18 mouse cellular contexts compared by ENCODE assay signal in the genomic region with DNA sequence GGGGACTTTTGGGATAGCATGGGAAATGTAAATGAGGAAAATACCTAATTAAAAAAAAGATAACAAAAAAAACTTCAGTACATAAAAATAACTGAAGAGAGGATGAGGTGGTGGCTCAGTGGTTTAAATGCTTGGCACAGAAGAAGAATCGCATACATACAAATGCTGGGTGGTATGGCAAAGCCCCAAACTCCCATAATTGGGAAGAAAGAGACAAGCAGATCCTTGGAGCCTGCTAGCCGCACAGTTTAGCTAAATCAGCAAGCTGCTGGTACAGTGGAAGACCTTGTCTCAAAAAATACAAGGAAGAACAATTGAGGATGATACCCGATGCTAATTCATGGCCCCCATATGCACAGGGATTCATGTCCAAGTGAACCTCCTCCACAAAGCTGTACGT.
A peak's percentile ranks its signal among the peaks of the same experiment; 100 is the strongest.
DNase-seq lines count a peak whose midpoint lies in the region; ATAC-seq and TF ChIP-seq lines count a peak whose summit lies in the region.
"Had no signal": no experiment of that assay in that cellular context is flagged by ENCODE, and none has a peak within 500 bp of the region (broad histone marks: within the 10 kb centered on the region; RNA-seq: fewer than 3 reads in every experiment).

No protein-coding gene starts in this region.

- H3K27ac ChIP-seq in forebrain, embryonic 16.5 days (ENCODE audit: low read length), result no peak overlapping the region
- H3K27ac ChIP-seq in forebrain, embryonic 13.5 days, result no peak overlapping the region
- H3K27ac ChIP-seq: embryonic facial prominence, embryonic 10.5 days; embryonic facial prominence, embryonic 12.5 days had no signal

- no peak for DNase-seq in frontal cortex, postnatal 10 days (ENCODE audit: low spot score in 2 of 2)
- peak; percentile 21 for DNase-seq in brain, adult 2 months (ENCODE audit: low read depth, low spot score)
- DNase-seq in brain, embryonic 14.5 days (ENCODE audit: low read depth), result peak; percentile 35
- DNase-seq in cerebellum, postnatal 4 days (ENCODE audit: low spot score in 2 of 2), result no peak
- DNase-seq: adrenal gland, adult 2 months; adrenal gland, postnatal 10 days; adrenal gland, postnatal 25 days; cerebellum, adult 11 months; cerebellum, adult 18-20 months; cerebellum, adult 8-10 months; cerebellum, adult 9-11 months; cerebellum, postnatal 14 days; cerebellum, postnatal 36 days had no signal

- H3K4me2 ChIP-seq in forebrain, embryonic 16.5 days (ENCODE audit: low read length), result no peak overlapping the region
- H3K4me2 ChIP-seq in forebrain, embryonic 13.5 days, result no peak overlapping the region
- H3K4me2 ChIP-seq: embryonic facial prominence, embryonic 12.5 days had no signal

- 81% methylated on average over 4 of the region's 4 CpGs for WGBS in forebrain, embryonic 16.5 days
- 87% methylated on average over 4 of the region's 4 CpGs for WGBS in forebrain, embryonic 13.5 days

- no peaks in the 10 kb centered on the region for H3K4me1 ChIP-seq in forebrain, embryonic 16.5 days (replicated peaks; ENCODE audit: control insufficient read depth, insufficient read depth, low read length)
- no peaks in the 10 kb centered on the region for H3K4me1 ChIP-seq in forebrain, embryonic 13.5 days
- H3K4me1 ChIP-seq: embryonic facial prominence, embryonic 10.5 days; embryonic facial prominence, embryonic 12.5 days had no signal

- no peaks in the 10 kb centered on the region for H3K27me3 ChIP-seq in forebrain, embryonic 16.5 days (replicated peaks; ENCODE audit: control insufficient read depth, insufficient read depth, low read length)
- H3K27me3 ChIP-seq in forebrain, embryonic 13.5 days, result no peaks in the 10 kb centered on the region
- H3K27me3 ChIP-seq: embryonic facial prominence, embryonic 12.5 days had no signal

- TF ChIP-seq POLR2A in brain, embryonic 14.5 days (IDR thresholded peaks at IDR 0.05; ENCODE audit: borderline replicate concordance, extremely low read depth, insufficient read depth, insufficient read length, poor library complexity, severe bottlenecking), result no peak

- ATAC-seq in forebrain, embryonic 16.5 days, result peak; percentile 43
- ATAC-seq in forebrain, embryonic 13.5 days, result no peak
- peak; percentile 52; the same call in 1 of the 2 replicates for ATAC-seq in frontal cortex, adult (ENCODE audit: low TSS enrichment)

- H3K9ac ChIP-seq in forebrain, embryonic 16.5 days (replicated peaks; ENCODE audit: low read depth, low read length), result no peak overlapping the region
- H3K9ac ChIP-seq in forebrain, embryonic 13.5 days, result no peak overlapping the region
- H3K9ac ChIP-seq: embryonic facial prominence, embryonic 12.5 days had no signal

- H3K4me3 ChIP-seq in forebrain, embryonic 16.5 days (replicated peaks; ENCODE audit: low read length), result no peak overlapping the region
- no peak overlapping the region for H3K4me3 ChIP-seq in forebrain, embryonic 13.5 days
- H3K4me3 ChIP-seq: embryonic facial prominence, embryonic 10.5 days; embryonic facial prominence, embryonic 12.5 days had no signal

- H3K9me3 ChIP-seq in forebrain, embryonic 16.5 days (ENCODE audit: control insufficient read depth, low read length), result no peaks in the 10 kb centered on the region
- H3K9me3 ChIP-seq in forebrain, embryonic 13.5 days (replicated peaks), result no peaks in the 10 kb centered on the region
- H3K9me3 ChIP-seq: embryonic facial prominence, embryonic 10.5 days; embryonic facial prominence, embryonic 12.5 days had no signal

- no peak for TF ChIP-seq CTCF in brain, embryonic 14.5 days (IDR thresholded peaks at IDR 0.05; ENCODE audit: borderline replicate concordance, extremely low read depth, insufficient read depth, insufficient read length)

- H3K36me3 ChIP-seq in forebrain, embryonic 16.5 days (ENCODE audit: control insufficient read depth, insufficient read depth), result no peaks in the 10 kb centered on the region
- H3K36me3 ChIP-seq in forebrain, embryonic 13.5 days (ENCODE audit: poor library complexity, severe bottlenecking), result no peaks in the 10 kb centered on the region
- H3K36me3 ChIP-seq: embryonic facial prominence, embryonic 10.5 days; embryonic facial prominence, embryonic 12.5 days had no signal

Comparison
In these comparisons a context has a peak if more than half of its experiments do, and no peak if none do; other contexts are left out.
1. DNase-seq: peak in brain, adult 2 months (single experiment) and brain, embryonic 14.5 days (single experiment); none in frontal cortex, postnatal 10 days (0 of 2) and cerebellum, postnatal 4 days (0 of 2).